Mouse (Mus musculus) kidney, adult 11 months (tissue): ENCODE measurements around the gene Prpf4.

Experiments used
- DNase-seq: peaks from one replicate; pipeline ENCODE4 v3.0.0; 2022

Gene Prpf4

GRCm38 (mm10) chr4:62408601-62409282 is at the start of gene Prpf4, which contains the start of gene Cdc26:
TSS of gene Prpf4 (plus strand) at chr4:62408797.
TSS of gene Cdc26 (minus strand) at chr4:62408642.
- DNase-seq, result peak; percentile 99

- DNase-seq, result no peak
These were observed 49.3 kb upstream of the Prpf4 start for GRCm38 (mm10) chr4:62359256-62359775.

- peak; percentile 98 for DNase-seq
These were observed 48.4 kb upstream of the Prpf4 start, which contains the start of the genes Fkbp15 and Slc31a1 for GRCm38 (mm10) chr4:62360088-62360804. TSS of gene Fkbp15 (minus strand) at chr4:62360548. TSS of gene Slc31a1 (plus strand) at chr4:62360727.

GRCm38 (mm10) chr4:62360805-62361455 is 47.7 kb upstream of the Prpf4 start:
- no peak for DNase-seq

GRCm38 (mm10) chr4:62361571-62361970 is 47.0 kb upstream of the Prpf4 start:
- DNase-seq, result no peak

GRCm38 (mm10) chr4:62361997-62362396 is 46.6 kb upstream of the Prpf4 start:
- no peak for DNase-seq

- no peak for DNase-seq
These were observed 46.2 kb upstream of the Prpf4 start for GRCm38 (mm10) chr4:62362437-62362836.

GRCm38 (mm10) chr4:62364299-62364698 is 44.3 kb upstream of the Prpf4 start:
- DNase-seq, result no peak

GRCm38 (mm10) chr4:62366291-62366690 is 42.3 kb upstream of the Prpf4 start:
- DNase-seq, result no peak

GRCm38 (mm10) chr4:62367586-62367985 is 41.0 kb upstream of the Prpf4 start:
- DNase-seq, result peak; percentile 36

GRCm38 (mm10) chr4:62369091-62369490 is 39.5 kb upstream of the Prpf4 start:
- no peak for DNase-seq

GRCm38 (mm10) chr4:62372410-62372809 is 36.2 kb upstream of the Prpf4 start:
- DNase-seq, result no peak

GRCm38 (mm10) chr4:62372818-62373520 is 35.6 kb upstream of the Prpf4 start:
- no peak for DNase-seq

- DNase-seq, result peak; percentile 26
These were observed 34.9 kb upstream of the Prpf4 start for GRCm38 (mm10) chr4:62373668-62374067.

- no peak for DNase-seq
These were observed 34.3 kb upstream of the Prpf4 start for GRCm38 (mm10) chr4:62374342-62374741.

- DNase-seq, result no peak
These were observed 32.5 kb upstream of the Prpf4 start for GRCm38 (mm10) chr4:62376123-62376522.

- no peak for DNase-seq
These were observed 28.7 kb upstream of the Prpf4 start for GRCm38 (mm10) chr4:62379724-62380381.

GRCm38 (mm10) chr4:62383207-62383606 is 25.4 kb upstream of the Prpf4 start:
- DNase-seq, result no peak

GRCm38 (mm10) chr4:62383752-62384151 is 24.8 kb upstream of the Prpf4 start:
- DNase-seq, result peak; percentile 19

- DNase-seq, result no peak
These were observed 24.4 kb upstream of the Prpf4 start for GRCm38 (mm10) chr4:62384159-62384558.

- no peak for DNase-seq
These were observed 23.2 kb upstream of the Prpf4 start for GRCm38 (mm10) chr4:62385439-62385838.
